Mouse (Mus musculus) brain, adult 10 weeks (tissue): ENCODE results near the gene Col2a1. TPM values are rescaled to one million over a fixed set of nuclear protein-coding genes. Genes with fewer than 3 reads are reported as not detected.

Experiments used
- polyA plus RNA-seq: library from polyadenylated mRNA; stranded (reverse); fragments of 350-450 nt; fragmentation: Illumina TruSeq; extraction: RNeasy Lipid Tissue Mini Kit (QIAGEN cat#74804); gene quantifications from one replicate; pipeline ENCODE4 v1.2.3, GENCODE M21; 2015; ENCODE audit warnings: low read depth, low replicate concordance

Col2a1 gene
- 0.76 TPM for polyA plus RNA-seq

DNA sequence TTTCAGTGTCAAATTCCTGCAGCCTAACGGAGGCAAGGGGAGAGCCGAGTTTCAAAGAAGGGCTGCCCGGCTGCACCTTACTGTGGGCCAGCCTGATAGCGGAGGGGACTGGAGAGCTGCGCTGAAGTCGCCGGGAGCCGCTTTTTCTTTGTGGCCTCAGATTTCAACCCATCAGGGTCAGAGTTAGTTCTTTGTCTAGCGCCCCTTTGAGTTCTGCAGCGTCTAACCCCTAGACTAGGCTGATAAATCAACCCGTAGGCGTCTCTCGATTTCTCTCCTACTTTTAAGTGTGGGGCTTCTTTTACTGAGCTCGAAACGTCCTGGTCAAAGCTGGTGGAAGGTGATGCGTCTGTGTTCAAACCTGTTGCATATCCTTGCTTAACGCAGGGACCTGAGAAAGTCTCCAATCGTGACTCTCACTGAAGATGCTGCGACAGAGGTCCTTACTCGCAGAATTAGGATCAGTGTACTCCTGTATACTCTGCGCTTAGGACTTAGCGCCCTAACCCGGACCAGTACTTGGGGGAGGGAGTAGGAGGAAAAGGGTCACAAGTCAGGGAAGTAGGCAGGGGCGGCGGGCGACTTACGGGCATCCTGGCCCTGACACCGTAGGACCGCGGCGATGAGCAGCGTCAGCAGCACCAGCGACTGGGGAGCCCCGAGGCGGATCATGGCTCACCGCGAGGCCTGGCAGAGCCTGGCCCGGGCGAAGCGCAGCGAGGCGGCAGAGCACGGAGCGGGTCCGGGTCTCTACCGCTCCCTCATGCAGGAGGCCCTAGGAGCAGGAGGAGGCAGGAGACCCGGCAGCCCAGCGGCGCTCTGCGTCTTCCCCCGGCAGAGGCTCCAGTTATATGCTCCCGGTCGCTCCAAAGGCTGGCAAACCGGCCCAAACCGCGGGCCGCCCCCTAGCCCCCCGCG lies at the start of gene Col2a1:
Col2a1 (minus strand) TSS at position 874 of the 918 bp plus-strand sequence.

GRCm38 (mm10) chr15:97963989-97964835 lies 40.3 kb downstream of the Col2a1 start, which contains the start of gene Tmem106c:
Gene Tmem106c (plus strand): TSS chr15:97964200.

Other genes starting within 250 kb of the Col2a1 start
- gene Rapgef3, start 236.7 kb downstream of the Col2a1 start, polyA plus RNA-seq, result 26.4 TPM
- gene Slc48a1, start 226.2 kb downstream of the Col2a1 start, polyA plus RNA-seq, result 184 TPM
- 26.7 TPM for gene Hdac7, start 160.2 kb downstream of the Col2a1 start, polyA plus RNA-seq
- gene Vdr, start 94.1 kb downstream of the Col2a1 start, polyA plus RNA-seq, result 0.31 TPM
- gene Tmem106c, start 40.5 kb downstream of the Col2a1 start, polyA plus RNA-seq, result 48.7 TPM
- 317 TPM for gene Pfkm, start 87.9 kb upstream of the Col2a1 start, polyA plus RNA-seq
- 8.4 TPM for gene Senp1, start 89.0 kb upstream of the Col2a1 start, polyA plus RNA-seq
- 54.3 TPM for gene Asb8, start 160.9 kb upstream of the Col2a1 start, polyA plus RNA-seq
- 23.8 TPM for gene Ccdc184, start 162.5 kb upstream of the Col2a1 start, polyA plus RNA-seq
- not detected for gene Olfr288, start 190.8 kb upstream of the Col2a1 start, polyA plus RNA-seq
- gene Gm44579, start 216.3 kb upstream of the Col2a1 start, polyA plus RNA-seq, result not detected
- gene Olfr287, start 216.4 kb upstream of the Col2a1 start, polyA plus RNA-seq, result 13.2 TPM
- not detected for gene Olfr286, start 229.8 kb upstream of the Col2a1 start, polyA plus RNA-seq